Mouse (Mus musculus) midbrain, embryonic 16.5 days (tissue): ENCODE measurements around the gene Nipal3. TPM values are rescaled to one million over a fixed set of nuclear protein-coding genes. Genes with fewer than 3 reads are reported as not detected.
A peak's percentile ranks its signal among the peaks of the same experiment; 100 is the strongest.

Experiments used
- ATAC-seq: fragments of 200-750 bp; cut with Nextera tagmentation; 2 replicates; pipeline ENCODE4 v1.8.0; 2017; ENCODE audit warnings: moderate TSS enrichment
- H3K27ac ChIP-seq: fragments of 300-500 bp; sonication (generic); 2 replicates; pipeline ENCODE4 v1.5.1; 2014; ENCODE audit warnings: mild to moderate bottlenecking, low read length, mixed read lengths
- H3K27me3 ChIP-seq: fragments of 300-500 bp; sonication (generic); 2 replicates; pipeline ENCODE4 v1.6.1; 2014; ENCODE audit warnings: low read depth, low read length, mixed read lengths; ENCODE audit not compliant: control insufficient read depth, insufficient read depth
- H3K36me3 ChIP-seq: fragments of 300-500 bp; sonication (generic); 2 replicates; pipeline ENCODE4 v1.6.1; 2014; ENCODE audit warnings: mild to moderate bottlenecking, low read length, moderate library complexity, mixed read lengths; ENCODE audit not compliant: control insufficient read depth, insufficient read depth
- H3K4me1 ChIP-seq: fragments of 300-500 bp; sonication (generic); 2 replicates; pipeline ENCODE4 v1.6.1; 2014; ENCODE audit warnings: mild to moderate bottlenecking, low read length, mixed read lengths; ENCODE audit not compliant: control insufficient read depth, insufficient read depth
- H3K4me2 ChIP-seq: fragments of 300-500 bp; sonication (generic); 2 replicates; pipeline ENCODE4 v1.6.1; 2014; ENCODE audit warnings: mild to moderate bottlenecking, low read length, mixed read lengths
- H3K4me3 ChIP-seq: fragments of 300-500 bp; sonication (generic); 2 replicates; pipeline ENCODE4 v1.5.1; 2014; ENCODE audit warnings: low read depth, mild to moderate bottlenecking, low read length, moderate library complexity, mixed read lengths
- H3K9ac ChIP-seq: fragments of 300-500 bp; sonication (generic); 2 replicates; pipeline ENCODE4 v1.6.1; 2014; ENCODE audit warnings: low read depth, low read length, mixed read lengths
- H3K9me3 ChIP-seq: fragments of 300-500 bp; sonication (generic); replicated peaks from 2 replicates; pipeline ENCODE4 v1.6.1; 2014; ENCODE audit warnings: mild to moderate bottlenecking, low read length, mixed read lengths; ENCODE audit not compliant: control insufficient read depth, poor library complexity, severe bottlenecking
- WGBS: fragments of 180-500 bp; shearing (Covaris S2); extraction: QIAGEN DNeasy Blood & Tissue Kit; methylation state at CpG from one replicate; pipeline ENCODE4 v1.1.7; 2014; 5-methylcytosine and 5-hydroxymethylcytosine counted together
- polyA plus RNA-seq: library from polyadenylated mRNA; unstranded; fragments of >200 nt; fragmentation: Nextera tagmentation; extraction: Ambion mirVana; gene quantifications from 2 replicates; pipeline ENCODE4 v1.2.1, GENCODE M21; 2015

Gene Nipal3
- polyA plus RNA-seq, 1 experiment from 2014 or later = 10.8 TPM

- Histone ChIP-seq H3K36me3 (peaks cover 24% of the 10 kb centered on the region), H3K27ac (no peak overlapping the region), H3K27me3 (no peaks in the 10 kb centered on the region), H3K9me3 (no peaks in the 10 kb centered on the region), H3K4me1 (no peaks in the 10 kb centered on the region), H3K4me2 (no peak overlapping the region), H3K9ac (no peak overlapping the region), H3K4me3 (no peak overlapping the region)
- ATAC-seq = no peak
- WGBS = 87% methylated on average over 21 of the region's 21 CpGs
Observed at GRCm38 (mm10) chr4:135419996-135420395, 74.8 kb downstream of the Nipal3 start.

GRCm38 (mm10) chr4:135416367-135416766, 78.5 kb downstream of the Nipal3 start:
- Histone ChIP-seq H3K9me3 (no peaks in the 10 kb centered on the region), H3K27me3 (no peaks in the 10 kb centered on the region), H3K4me2 (no peak overlapping the region), H3K27ac (no peak overlapping the region), H3K9ac (no peak overlapping the region), H3K4me3 (no peak overlapping the region), H3K4me1 (no peaks in the 10 kb centered on the region), H3K36me3 (peaks cover 40% of the 10 kb centered on the region)
- 96% methylated on average over 21 of the region's 21 CpGs for WGBS
- ATAC-seq = no peak

GRCm38 (mm10) chr4:135413491-135413890, 81.3 kb downstream of the Nipal3 start:
- Histone ChIP-seq H3K9me3 (no peaks in the 10 kb centered on the region), H3K9ac (no peak overlapping the region), H3K4me2 (no peak overlapping the region), H3K27me3 (no peaks in the 10 kb centered on the region), H3K36me3 (peaks cover 32% of the 10 kb centered on the region), H3K4me3 (no peak overlapping the region), H3K4me1 (no peaks in the 10 kb centered on the region), H3K27ac (no peak overlapping the region)
- 84% methylated on average over 8 of the region's 8 CpGs for WGBS
- no peak for ATAC-seq

GRCm38 (mm10) chr4:135411633-135412032, 83.2 kb downstream of the Nipal3 start:
- Histone ChIP-seq H3K27ac (no peak overlapping the region), H3K36me3 (peaks cover 27% of the 10 kb centered on the region), H3K27me3 (no peaks in the 10 kb centered on the region), H3K4me1 (no peaks in the 10 kb centered on the region), H3K4me3 (no peak overlapping the region), H3K4me2 (no peak overlapping the region), H3K9me3 (no peaks in the 10 kb centered on the region), H3K9ac (no peak overlapping the region)
- ATAC-seq = no peak
- 34% methylated on average over 4 of the region's 4 CpGs for WGBS

- no peak for ATAC-seq
- no peak overlapping the region for H3K27ac ChIP-seq
- H3K4me2 ChIP-seq = no peak overlapping the region
- no peaks in the 10 kb centered on the region for H3K36me3 ChIP-seq
- H3K4me3 ChIP-seq = no peak overlapping the region
- 62% methylated on average over 5 of the region's 5 CpGs for WGBS
- no peak overlapping the region for H3K9ac ChIP-seq
- H3K9me3 ChIP-seq = no peaks in the 10 kb centered on the region
- H3K4me1 ChIP-seq = no peaks in the 10 kb centered on the region
- H3K27me3 ChIP-seq = no peaks in the 10 kb centered on the region
Observed at GRCm38 (mm10) chr4:135406180-135406579, 88.7 kb downstream of the Nipal3 start.

- Histone ChIP-seq H3K36me3 (no peaks in the 10 kb centered on the region), H3K4me1 (no peaks in the 10 kb centered on the region), H3K27me3 (no peaks in the 10 kb centered on the region), H3K4me2 (no peak overlapping the region), H3K27ac (no peak overlapping the region), H3K9me3 (no peaks in the 10 kb centered on the region), H3K9ac (no peak overlapping the region), H3K4me3 (no peak overlapping the region)
- 94% methylated on average over 2 of the region's 2 CpGs for WGBS
- no peak for ATAC-seq
Observed at GRCm38 (mm10) chr4:135404916-135405315, 89.9 kb downstream of the Nipal3 start.

- no peaks in the 10 kb centered on the region for H3K9me3 ChIP-seq
- no peak for ATAC-seq
- 75% methylated on average over 10 of the region's 10 CpGs for WGBS
Observed at GRCm38 (mm10) chr4:135404048-135404447, 90.8 kb downstream of the Nipal3 start.

GRCm38 (mm10) chr4:135401881-135402280, 93.0 kb downstream of the Nipal3 start:
- H3K4me1 ChIP-seq = peaks cover 2% of the 10 kb centered on the region; the same call in 1 of the 2 replicates
- H3K9me3 ChIP-seq = no peaks in the 10 kb centered on the region
- H3K4me3 ChIP-seq = no peak overlapping the region
- no peak overlapping the region for H3K27ac ChIP-seq
- no peak overlapping the region for H3K9ac ChIP-seq
- H3K36me3 ChIP-seq = no peaks in the 10 kb centered on the region
- no peak for ATAC-seq
- WGBS = 8% methylated on average over 7 of the region's 7 CpGs
- H3K27me3 ChIP-seq = peaks cover 23% of the 10 kb centered on the region
- H3K4me2 ChIP-seq = no peak overlapping the region

More at GRCm38 (mm10) chr4:135404048-135404447, 90.8 kb downstream of the Nipal3 start:
- no peak overlapping the region for H3K4me2 ChIP-seq
- no peak overlapping the region for H3K27ac ChIP-seq
- H3K4me1 ChIP-seq = no peaks in the 10 kb centered on the region
- no peak overlapping the region for H3K9ac ChIP-seq
- peaks cover 7% of the 10 kb centered on the region for H3K27me3 ChIP-seq
- no peak overlapping the region for H3K4me3 ChIP-seq
- no peaks in the 10 kb centered on the region for H3K36me3 ChIP-seq

GRCm38 (mm10) chr4:135397991-135398390, 96.8 kb downstream of the Nipal3 start, which contains the start of gene Ncmap:
Gene Ncmap (minus strand): TSS chr4:135398227.
- H3K4me2 ChIP-seq = peak within 1 kb of the TSS; percentile 56
- H3K4me3 ChIP-seq = peak within 1 kb of the TSS; percentile 32
- no peaks in the 10 kb centered on the region for H3K36me3 ChIP-seq
- peak within 1 kb of the TSS; percentile 49 for H3K9ac ChIP-seq
- no peak for ATAC-seq
- peaks cover 30% of the 10 kb centered on the region for H3K27me3 ChIP-seq
- H3K27ac ChIP-seq = no peak within 1 kb of the TSS
- H3K4me1 ChIP-seq = peaks cover 2% of the 10 kb centered on the region; the same call in 1 of the 2 replicates
- H3K9me3 ChIP-seq = no peaks in the 10 kb centered on the region
- WGBS = under 1% methylated on average over 28 of the region's 29 CpGs
